Mouse (Mus musculus) heart, embryonic 14.5 days (tissue): ENCODE measurements around the gene Asic2. TPM values are rescaled to one million over a fixed set of nuclear protein-coding genes. Genes with fewer than 3 reads are reported as not detected.

Experiments used
- ATAC-seq: fragments of 200-750 bp; cut with Nextera tagmentation; 2 replicates; pipeline ENCODE4 v1.8.0; 2017; ENCODE audit warnings: low read depth, moderate TSS enrichment; ENCODE audit not compliant: insufficient number of reproducible peaks, insufficient read depth, low FRiP score
- H3K27ac ChIP-seq, 2 experiments: fragments of 200-500 bp in 1 of 2; fragments of 300-500 bp in 1 of 2; sonication (generic) in 1 of 2; replicated peaks in 1 of 2; 2 replicates each; pipeline ENCODE4 v1.5.1; 2012 to 2014; ENCODE audit warnings: low read depth in 2 of 2, low read length in 2 of 2, control low read depth in 1 of 2, mild to moderate bottlenecking in 1 of 2, mixed read lengths in 1 of 2; ENCODE audit not compliant: control insufficient read depth in 1 of 2, insufficient read depth in 1 of 2
- H3K27me3 ChIP-seq: fragments of 300-500 bp; sonication (generic); 2 replicates; pipeline ENCODE4 v1.6.1; 2014; ENCODE audit warnings: mild to moderate bottlenecking, low read length, control low read depth; ENCODE audit not compliant: control insufficient read depth, insufficient read depth
- H3K36me3 ChIP-seq: fragments of 300-500 bp; sonication (generic); 2 replicates; pipeline ENCODE4 v1.6.1; 2014; ENCODE audit warnings: mild to moderate bottlenecking, control low read depth, low read length, mixed read lengths; ENCODE audit not compliant: control insufficient read depth, insufficient read depth
- H3K4me1 ChIP-seq, 2 experiments: fragments of 200-500 bp in 1 of 2; fragments of 300-500 bp in 1 of 2; sonication (generic) in 1 of 2; 2 replicates each; pipeline ENCODE4 v1.6.1; 2012 to 2014; ENCODE audit warnings: low read length in 2 of 2, control low read depth in 1 of 2, mixed read lengths in 1 of 2; ENCODE audit not compliant: control insufficient read depth in 2 of 2, insufficient read depth in 2 of 2
- H3K4me2 ChIP-seq: fragments of 300-500 bp; sonication (generic); 2 replicates; pipeline ENCODE4 v1.6.1; 2014; ENCODE audit warnings: mild to moderate bottlenecking, low read length
- H3K4me3 ChIP-seq, 2 experiments: fragments of 200-500 bp in 1 of 2; fragments of 300-500 bp in 1 of 2; sonication (generic) in 1 of 2; 2 replicates each; pipeline ENCODE4 v1.5.1; 2012 to 2014; ENCODE audit warnings: low read length in 2 of 2, mild to moderate bottlenecking in 2 of 2, control low read depth in 1 of 2, low read depth in 1 of 2, moderate library complexity in 1 of 2; ENCODE audit not compliant: control insufficient read depth in 1 of 2, insufficient read depth in 1 of 2
- H3K9ac ChIP-seq: fragments of 300-500 bp; sonication (generic); 2 replicates; pipeline ENCODE4 v1.6.1; 2014; ENCODE audit warnings: mild to moderate bottlenecking, low read length
- H3K9me3 ChIP-seq: fragments of 300-500 bp; sonication (generic); 2 replicates; pipeline ENCODE4 v1.6.1; 2016; ENCODE audit warnings: low read length, control low read depth; ENCODE audit not compliant: control insufficient read depth
- WGBS: fragments of 180-500 bp; shearing (Covaris S2); extraction: QIAGEN DNeasy Blood & Tissue Kit; methylation state at CpG from one replicate; pipeline ENCODE4 v1.1.7; 2014; 5-methylcytosine and 5-hydroxymethylcytosine counted together
- polyA plus RNA-seq: library from polyadenylated mRNA; unstranded; fragments of >200 nt; fragmentation: Nextera tagmentation; extraction: Ambion mirVana; gene quantifications from 2 replicates; pipeline ENCODE4 v1.2.1, GENCODE M21; 2014

Asic2 gene
- polyA plus RNA-seq, 1 experiment from 2014 or later: not detected

- Histone ChIP-seq H3K9me3 (no peaks in the 10 kb centered on the region), H3K36me3 (no peaks in the 10 kb centered on the region), H3K9ac (no peak overlapping the region), H3K27me3 (no peaks in the 10 kb centered on the region), H3K4me1 (no peaks in the 10 kb centered on the region), H3K4me3 (no peak overlapping the region), H3K4me2 (no peak overlapping the region), H3K27ac (no peak overlapping the region)
- 29% methylated on average over 9 of the region's 9 CpGs for WGBS
- ATAC-seq: no peak
Observed at GRCm38 (mm10) chr11:81115666-81116065, 852.6 kb downstream of the Asic2 start.

- Histone ChIP-seq H3K4me1 (no peaks in the 10 kb centered on the region), H3K36me3 (no peaks in the 10 kb centered on the region), H3K4me3 (no peak overlapping the region), H3K9ac (no peak overlapping the region), H3K27me3 (no peaks in the 10 kb centered on the region), H3K9me3 (no peaks in the 10 kb centered on the region), H3K27ac (no peak overlapping the region), H3K4me2 (no peak overlapping the region)
- 80% methylated on average over 2 of the region's 2 CpGs for WGBS
- ATAC-seq: no peak
Observed at GRCm38 (mm10) chr11:81111626-81112025, 856.6 kb downstream of the Asic2 start.

- H3K27me3 ChIP-seq: no peaks in the 10 kb centered on the region
- H3K9me3 ChIP-seq: no peaks in the 10 kb centered on the region
- WGBS: 71% methylated on average over 6 of the region's 6 CpGs
- no peaks in the 10 kb centered on the region for H3K36me3 ChIP-seq
- no peak for ATAC-seq
- no peak overlapping the region for H3K4me3 ChIP-seq
- no peak overlapping the region for H3K9ac ChIP-seq
- no peaks in the 10 kb centered on the region for H3K4me1 ChIP-seq
- no peak overlapping the region for H3K4me2 ChIP-seq
- H3K27ac ChIP-seq: no peak overlapping the region
Observed at GRCm38 (mm10) chr11:81110049-81110448, 858.2 kb downstream of the Asic2 start.

- H3K4me1 ChIP-seq: no peaks in the 10 kb centered on the region
- H3K9ac ChIP-seq: no peak overlapping the region
- no peaks in the 10 kb centered on the region for H3K27me3 ChIP-seq
- no peak overlapping the region for H3K4me3 ChIP-seq
- no peak overlapping the region for H3K27ac ChIP-seq
- WGBS: 70% methylated on average over 1 of the region's 1 CpGs
- no peak overlapping the region for H3K4me2 ChIP-seq
- no peaks in the 10 kb centered on the region for H3K9me3 ChIP-seq
- H3K36me3 ChIP-seq: no peaks in the 10 kb centered on the region
- ATAC-seq: no peak
Observed at GRCm38 (mm10) chr11:81106949-81107348, 861.3 kb downstream of the Asic2 start.

GRCm38 (mm10) chr11:81100829-81101228 is 867.4 kb downstream of the Asic2 start:
- Histone ChIP-seq H3K27ac (no peak overlapping the region), H3K9me3 (no peaks in the 10 kb centered on the region), H3K27me3 (no peaks in the 10 kb centered on the region), H3K36me3 (no peaks in the 10 kb centered on the region), H3K4me2 (no peak overlapping the region), H3K4me1 (peaks cover under 1 to 4% of the 10 kb centered on the region in 2 experiments; a peak in 1 of 4 replicates), H3K4me3 (no peak overlapping the region), H3K9ac (no peak overlapping the region)
- WGBS: 79% methylated on average over 6 of the region's 6 CpGs
- no peak for ATAC-seq

GRCm38 (mm10) chr11:81096011-81096410 is 872.2 kb downstream of the Asic2 start:
- Histone ChIP-seq H3K36me3 (no peaks in the 10 kb centered on the region), H3K9me3 (no peaks in the 10 kb centered on the region), H3K4me2 (no peak overlapping the region), H3K27me3 (no peaks in the 10 kb centered on the region), H3K9ac (no peak overlapping the region), H3K27ac (no peak overlapping the region), H3K4me3 (no peak overlapping the region), H3K4me1 (peaks cover 4 to 5% of the 10 kb centered on the region in 2 experiments; a peak in 1 of 4 replicates)
- no peak for ATAC-seq
- WGBS: 37% methylated on average over 6 of the region's 6 CpGs

GRCm38 (mm10) chr11:81094581-81094980 is 873.7 kb downstream of the Asic2 start:
- no peak for ATAC-seq
- H3K27me3 ChIP-seq: no peaks in the 10 kb centered on the region
- 67% methylated on average over 8 of the region's 8 CpGs for WGBS
- H3K4me3 ChIP-seq: no peak overlapping the region
- no peak overlapping the region for H3K9ac ChIP-seq
- H3K4me2 ChIP-seq: no peak overlapping the region
- H3K9me3 ChIP-seq: no peaks in the 10 kb centered on the region
- H3K27ac ChIP-seq: no peak overlapping the region
- H3K36me3 ChIP-seq: no peaks in the 10 kb centered on the region
- H3K4me1 ChIP-seq: peaks cover 4 to 5% of the 10 kb centered on the region in 2 experiments; a peak in 1 of 4 replicates

GRCm38 (mm10) chr11:81092161-81092560 is 876.1 kb downstream of the Asic2 start:
- no peak overlapping the region for H3K27ac ChIP-seq
- ATAC-seq: no peak
- H3K4me2 ChIP-seq: no peak overlapping the region
- no peaks in the 10 kb centered on the region for H3K27me3 ChIP-seq
- H3K4me3 ChIP-seq: no peak overlapping the region
- no peak overlapping the region for H3K9ac ChIP-seq
- peaks cover 4 to 5% of the 10 kb centered on the region in 2 experiments; a peak in 1 of 4 replicates for H3K4me1 ChIP-seq
- H3K9me3 ChIP-seq: no peaks in the 10 kb centered on the region
- no peaks in the 10 kb centered on the region for H3K36me3 ChIP-seq
- WGBS: 76% methylated on average over 2 of the region's 2 CpGs
